Comparison of ENCODE assay signal across 8 mouse cellular contexts in genomic region chr15:12321091-12321787, GRCm38 (mm10). TPM values are rescaled to one million over a fixed set of nuclear protein-coding genes. Genes with fewer than 3 reads are reported as not detected.
DNase-seq lines count a peak whose midpoint lies in the region; ATAC-seq and TF ChIP-seq lines count a peak whose summit lies in the region.

Gene Golph3, plus strand, starts transcription at chr15:12321450.

- H3K9me3 ChIP-seq in ES-Bruce4 (replicated peaks; ENCODE audit: control insufficient read depth, insufficient read depth, low read length, poor library complexity, severe bottlenecking): no peaks in the 10 kb centered on the region
- no peaks in the 10 kb centered on the region for H3K9me3 ChIP-seq in forebrain, embryonic 14.5 days (replicated peaks; ENCODE audit: control insufficient read depth, low read length)
- no peaks in the 10 kb centered on the region for H3K9me3 ChIP-seq in neural tube, embryonic 15.5 days (replicated peaks)

- TF ChIP-seq CTCF in ES-Bruce4 (IDR thresholded peaks at IDR 0.05; ENCODE audit: low read depth, low read length): no peak

- TF ChIP-seq POLR2A in ES-Bruce4 (IDR thresholded peaks at IDR 0.05; ENCODE audit: insufficient read depth, low read length): peak; percentile 38

- no peak within 1 kb of the TSS for H3K27ac ChIP-seq in ES-Bruce4 (ENCODE audit: insufficient read depth, low read length)
- H3K27ac ChIP-seq in forebrain, embryonic 14.5 days (ENCODE audit: low read depth, low read length): peak within 1 kb of the TSS; percentile 92
- peak within 1 kb of the TSS; percentile 95 for H3K27ac ChIP-seq in neural tube, embryonic 15.5 days (replicated peaks)

- H3K36me3 ChIP-seq in ES-Bruce4 (ENCODE audit: control insufficient read depth, insufficient read depth, low read length, poor library complexity, severe bottlenecking): peaks cover 5% of the 10 kb centered on the region
- H3K36me3 ChIP-seq in forebrain, embryonic 14.5 days (ENCODE audit: control insufficient read depth, insufficient read depth, low read length): no peaks in the 10 kb centered on the region
- H3K36me3 ChIP-seq in neural tube, embryonic 15.5 days: no peaks in the 10 kb centered on the region

- H3K9ac ChIP-seq in ES-Bruce4 (ENCODE audit: low read depth, poor library complexity, severe bottlenecking): peak within 1 kb of the TSS; percentile 92
- H3K9ac ChIP-seq in forebrain, embryonic 14.5 days (ENCODE audit: low read length): peak within 1 kb of the TSS; percentile 97
- H3K9ac ChIP-seq in neural tube, embryonic 15.5 days (replicated peaks): peak within 1 kb of the TSS; percentile 94

- H3K4me3 ChIP-seq in ES-Bruce4 (ENCODE audit: low read depth, low read length): peak within 1 kb of the TSS; percentile 88
- H3K4me3 ChIP-seq in forebrain, embryonic 14.5 days (ENCODE audit: low read depth, low read length): peak within 1 kb of the TSS; percentile 98
- peak within 1 kb of the TSS; percentile 99 for H3K4me3 ChIP-seq in neural tube, embryonic 15.5 days (replicated peaks)

- intact Hi-C loops in heart, postnatal 14 days (cut with DNase I): loop anchor here (5.0 kb wide), 1 partner anchor 124 kb away; no protein-coding TSS in a partner anchor

- no peak for TF ChIP-seq EP300 in ES-Bruce4 (IDR thresholded peaks at IDR 0.05; ENCODE audit: insufficient read depth, low read depth, low read length)

- peak; percentile 84 for ATAC-seq in cerebellum, adult (ENCODE audit: insufficient number of reproducible peaks, low FRiP score, low TSS enrichment)
- peak; percentile 98 for ATAC-seq in forebrain, embryonic 14.5 days
- peak; percentile 97 for ATAC-seq in neural tube, embryonic 15.5 days (ENCODE audit: low FRiP score)

- H3K27me3 ChIP-seq in ES-Bruce4 (ENCODE audit: control insufficient read depth, insufficient read depth, low read length, poor library complexity, severe bottlenecking): no peaks in the 10 kb centered on the region
- no peaks in the 10 kb centered on the region for H3K27me3 ChIP-seq in forebrain, embryonic 14.5 days (replicated peaks; ENCODE audit: control insufficient read depth, insufficient read depth, low read length)
- H3K27me3 ChIP-seq in neural tube, embryonic 15.5 days (replicated peaks): peaks cover 3% of the 10 kb centered on the region; the same call in 1 of the 2 replicates

- peak within 1 kb of the TSS; percentile 86 for H3K4me2 ChIP-seq in forebrain, embryonic 14.5 days (ENCODE audit: low read length)
- peak within 1 kb of the TSS; percentile 78 for H3K4me2 ChIP-seq in neural tube, embryonic 15.5 days

- WGBS in forebrain, embryonic 14.5 days: 0% methylated on average over 56 of the region's 74 CpGs
- under 1% methylated on average over 72 of the region's 74 CpGs for WGBS in neural tube, embryonic 15.5 days

- H3K4me1 ChIP-seq in ES-Bruce4 (ENCODE audit: control insufficient read depth, insufficient read depth, low read length): peaks cover 2% of the 10 kb centered on the region
- H3K4me1 ChIP-seq in forebrain, embryonic 14.5 days (ENCODE audit: control insufficient read depth, insufficient read depth, low read length): peaks cover 17% of the 10 kb centered on the region
- H3K4me1 ChIP-seq in neural tube, embryonic 15.5 days: peaks cover 42% of the 10 kb centered on the region

- DNase-seq in forebrain, embryonic 14.5 days (ENCODE audit: low spot score): peak; percentile 97
- DNase-seq in heart, postnatal 14 days: peak; percentile 98 to 99
- peak; percentile 95 for DNase-seq in layer of hippocampus, adult 11-12 months (ENCODE audit: low spot score)
- peak; percentile 93 to 95 for DNase-seq in lung, adult 18-20 months
- DNase-seq in testis, postnatal 14 days (ENCODE audit: low spot score): peak; percentile 94

RNA-seq across cellular contexts. Expression of gene Golph3, which starts in this region (rescaled TPM):
- 119 and 124 TPM in 2 replicates for polyA plus RNA-seq in ES-Bruce4 (2011; ENCODE audit: insufficient read depth, insufficient read length, low read depth, missing spikeins)
- polyA plus RNA-seq in forebrain, embryonic 14.5 days (2014; fragmentation: Nextera tagmentation; extraction: Ambion mirVana): 83.0 and 88.5 TPM in 2 replicates
- 10 to 100 TPM; 89.0 to 91.2 TPM for total RNA-seq in heart, postnatal 14 days (2021)
- polyA plus RNA-seq in neural tube, embryonic 15.5 days (2015; fragmentation: Nextera tagmentation; extraction: Ambion mirVana): 73.1 and 74.1 TPM in 2 replicates
